Mouse (Mus musculus) heart, embryonic 16.5 days (tissue): ENCODE data around the gene Galnt2. TPM values are rescaled to one million over a fixed set of nuclear protein-coding genes. Genes with fewer than 3 reads are reported as not detected.

Experiments used
- ATAC-seq: fragments of 200-750 bp; cut with Nextera tagmentation; replicated peaks from 2 replicates; pipeline ENCODE4 v1.8.0; 2017; ENCODE audit warnings: moderate number of reproducible peaks; ENCODE audit not compliant: insufficient read depth, low FRiP score; ENCODE audit errors: extremely low read depth
- H3K27ac ChIP-seq: fragments of 300-500 bp; sonication (generic); 2 replicates; pipeline ENCODE4 v1.5.1; 2014; ENCODE audit warnings: mild to moderate bottlenecking, low read length, control low read depth, moderate library complexity
- H3K27me3 ChIP-seq: fragments of 300-500 bp; sonication (generic); 2 replicates; pipeline ENCODE4 v1.6.1; 2014; ENCODE audit warnings: low read length, mixed read lengths; ENCODE audit not compliant: control insufficient read depth, insufficient read depth
- H3K36me3 ChIP-seq: fragments of 300-500 bp; sonication (generic); 2 replicates; pipeline ENCODE4 v1.6.1; 2014; ENCODE audit not compliant: control insufficient read depth, insufficient read depth
- H3K4me1 ChIP-seq: fragments of 300-500 bp; sonication (generic); 2 replicates; pipeline ENCODE4 v1.6.1; 2014; ENCODE audit warnings: low read length, mixed read lengths; ENCODE audit not compliant: control insufficient read depth, insufficient read depth
- H3K4me2 ChIP-seq: fragments of 300-500 bp; sonication (generic); 2 replicates; pipeline ENCODE4 v1.6.1; 2014; ENCODE audit warnings: low read depth, mild to moderate bottlenecking, control low read depth, low read length
- H3K4me3 ChIP-seq: fragments of 300-500 bp; sonication (generic); 2 replicates; pipeline ENCODE4 v1.5.1; 2014; ENCODE audit warnings: mild to moderate bottlenecking, control low read depth, low read length
- H3K9ac ChIP-seq: fragments of 300-500 bp; sonication (generic); 2 replicates; pipeline ENCODE4 v1.6.1; 2014; ENCODE audit warnings: low read length, control low read depth
- H3K9me3 ChIP-seq: fragments of 300-500 bp; sonication (generic); replicated peaks from 2 replicates; pipeline ENCODE4 v1.6.1; 2016; ENCODE audit warnings: low read length; ENCODE audit not compliant: control insufficient read depth
- WGBS: fragments of 180-500 bp; shearing (Covaris S2); extraction: QIAGEN DNeasy Blood & Tissue Kit; methylation state at CpG from one replicate; pipeline ENCODE4 v1.1.7; 2014; 5-methylcytosine and 5-hydroxymethylcytosine counted together
- polyA plus RNA-seq: library from polyadenylated mRNA; unstranded; fragments of >200 nt; fragmentation: Nextera tagmentation; extraction: Ambion mirVana; gene quantifications from 2 replicates; pipeline ENCODE4 v1.2.1, GENCODE M21; 2015

The Galnt2 gene
- polyA plus RNA-seq, 1 experiment from 2014 or later = 35.6 TPM

- H3K27me3 ChIP-seq = no peaks in the 10 kb centered on the region
- H3K36me3 ChIP-seq = no peaks in the 10 kb centered on the region
- no peak overlapping the region for H3K27ac ChIP-seq
- H3K9ac ChIP-seq = no peak overlapping the region
- peaks cover 9% of the 10 kb centered on the region for H3K4me1 ChIP-seq
- ATAC-seq = no peak
- WGBS = 93% methylated on average over 12 of the region's 12 CpGs
- no peaks in the 10 kb centered on the region for H3K9me3 ChIP-seq
- H3K4me3 ChIP-seq = no peak overlapping the region
- no peak overlapping the region for H3K4me2 ChIP-seq
These were observed 145.2 kb downstream of the Galnt2 start for GRCm38 (mm10) chr8:124376406-124376805.

- H3K4me3 ChIP-seq = no peak overlapping the region
- peaks cover 9% of the 10 kb centered on the region for H3K4me1 ChIP-seq
- H3K4me2 ChIP-seq = no peak overlapping the region
- 54% methylated on average over 6 of the region's 6 CpGs for WGBS
- no peaks in the 10 kb centered on the region for H3K36me3 ChIP-seq
- H3K9ac ChIP-seq = no peak overlapping the region
- H3K27me3 ChIP-seq = no peaks in the 10 kb centered on the region
- ATAC-seq = no peak
- no peaks in the 10 kb centered on the region for H3K9me3 ChIP-seq
- H3K27ac ChIP-seq = no peak overlapping the region
These were observed 148.1 kb downstream of the Galnt2 start for GRCm38 (mm10) chr8:124379289-124379688.

DNA sequence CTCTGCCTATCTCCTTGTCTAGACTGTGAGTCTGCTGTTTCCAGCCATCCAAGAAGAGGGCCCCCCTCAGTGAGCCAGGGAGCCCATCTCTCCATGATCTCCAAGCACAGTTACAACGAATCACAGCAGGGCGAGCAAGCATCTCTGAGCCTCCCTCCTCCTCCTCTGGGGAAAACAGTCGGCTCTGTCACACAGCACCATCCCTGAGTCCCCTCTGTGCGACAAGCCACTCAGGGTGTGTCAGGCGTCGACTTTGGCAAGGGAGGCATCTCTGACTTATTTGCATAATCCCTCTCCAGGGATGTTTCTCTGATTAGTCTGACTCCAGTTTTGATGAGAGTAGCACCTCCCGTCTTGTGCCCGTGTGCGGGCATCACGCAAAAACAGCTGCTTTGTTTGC is 151.0 kb downstream of the Galnt2 start:
- H3K9ac ChIP-seq = no peak overlapping the region
- H3K27me3 ChIP-seq = no peaks in the 10 kb centered on the region
- no peaks in the 10 kb centered on the region for H3K9me3 ChIP-seq
- no peak for ATAC-seq
- WGBS = 54% methylated on average over 10 of the region's 10 CpGs
- no peak overlapping the region for H3K4me3 ChIP-seq
- no peaks in the 10 kb centered on the region for H3K4me1 ChIP-seq
- no peak overlapping the region for H3K27ac ChIP-seq
- H3K4me2 ChIP-seq = no peak overlapping the region
- no peaks in the 10 kb centered on the region for H3K36me3 ChIP-seq

DNA sequence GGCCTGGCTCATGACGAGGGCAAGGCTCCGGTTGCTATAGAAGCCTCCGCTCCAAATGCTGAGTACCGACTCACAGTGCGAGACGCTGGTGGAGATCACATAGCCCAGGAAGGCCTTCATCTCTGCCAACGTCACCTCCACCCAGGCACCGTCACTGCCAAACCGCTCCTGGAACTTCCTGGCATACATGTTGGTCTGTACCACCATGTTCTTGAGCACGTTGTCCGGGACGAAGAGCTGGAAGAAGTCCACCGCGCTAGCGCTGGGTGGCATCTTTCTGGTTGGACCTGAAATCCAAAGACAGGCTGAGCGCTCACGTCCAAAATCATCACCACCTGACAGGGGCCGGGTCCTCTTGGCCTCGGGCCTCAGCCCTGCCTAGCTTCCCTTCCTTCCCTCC is 153.1 kb downstream of the Galnt2 start:
- Histone ChIP-seq H3K9me3 (no peaks in the 10 kb centered on the region), H3K4me3 (no peak overlapping the region), H3K36me3 (no peaks in the 10 kb centered on the region), H3K9ac (no peak overlapping the region), H3K27me3 (no peaks in the 10 kb centered on the region), H3K27ac (no peak overlapping the region), H3K4me1 (no peaks in the 10 kb centered on the region), H3K4me2 (no peak overlapping the region)
- no peak for ATAC-seq
- 89% methylated on average over 19 of the region's 19 CpGs for WGBS

- Histone ChIP-seq H3K27ac (no peak overlapping the region), H3K4me1 (no peaks in the 10 kb centered on the region), H3K27me3 (no peaks in the 10 kb centered on the region), H3K36me3 (no peaks in the 10 kb centered on the region), H3K4me3 (no peak overlapping the region), H3K9me3 (peaks cover 3% of the 10 kb centered on the region; the same call in 1 of the 2 replicates), H3K4me2 (no peak overlapping the region), H3K9ac (no peak overlapping the region)
- 80% methylated on average over 23 of the region's 23 CpGs for whole genome bisulfite sequencing
- no peak for ATAC-seq
These were observed 155.2 kb downstream of the Galnt2 start for GRCm38 (mm10) chr8:124386225-124386899.

DNA sequence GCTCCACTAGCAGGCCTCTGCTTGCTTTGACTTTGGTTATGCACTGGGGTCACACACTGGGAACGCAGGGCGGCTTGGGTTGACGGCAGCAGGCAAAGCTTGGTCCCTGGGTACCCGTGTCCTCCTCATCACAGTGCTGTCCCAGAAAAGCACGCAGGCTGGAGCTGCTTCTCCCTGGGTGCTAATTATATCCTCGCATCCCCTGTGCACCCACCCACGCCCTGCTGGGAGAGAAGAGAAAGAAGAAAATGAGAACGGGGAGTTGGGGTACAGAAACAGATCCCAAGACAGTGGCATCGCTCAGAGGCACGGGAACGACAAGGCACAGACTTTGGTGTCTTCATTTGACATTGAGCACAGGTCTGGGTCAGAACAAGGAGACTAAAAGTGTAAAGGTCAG is 158.3 kb downstream of the Galnt2 start:
- H3K4me1 ChIP-seq = no peaks in the 10 kb centered on the region
- H3K4me3 ChIP-seq = no peak overlapping the region
- H3K27ac ChIP-seq = no peak overlapping the region
- H3K9me3 ChIP-seq = peaks cover 3% of the 10 kb centered on the region; the same call in 1 of the 2 replicates
- 74% methylated on average over 11 of the region's 11 CpGs for WGBS
- no peak overlapping the region for H3K9ac ChIP-seq
- ATAC-seq = no peak
- no peaks in the 10 kb centered on the region for H3K27me3 ChIP-seq
- H3K36me3 ChIP-seq = no peaks in the 10 kb centered on the region
- no peak overlapping the region for H3K4me2 ChIP-seq

DNA sequence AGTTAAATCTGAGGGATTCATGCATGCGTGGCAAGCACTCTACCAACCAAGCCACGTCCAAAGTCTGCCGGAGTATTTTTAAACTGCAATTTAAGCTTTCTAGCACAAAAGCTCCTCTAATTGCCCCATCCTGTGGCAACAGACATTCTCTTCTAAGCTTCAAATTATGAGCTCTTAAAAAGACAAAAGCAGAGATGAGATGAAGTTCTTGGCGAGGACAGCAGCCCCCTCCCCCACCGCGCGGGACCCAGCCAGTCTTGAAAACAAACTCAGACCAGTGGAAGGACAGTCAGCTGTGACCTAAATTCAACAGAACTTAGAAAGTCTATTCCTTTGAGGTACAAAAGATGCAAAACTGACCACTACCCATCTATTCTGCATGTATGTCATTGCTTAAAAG is 160.0 kb downstream of the Galnt2 start:
- peaks cover 3% of the 10 kb centered on the region; the same call in 1 of the 2 replicates for H3K9me3 ChIP-seq
- 83% methylated on average over 7 of the region's 7 CpGs for WGBS
- ATAC-seq = no peak
- no peak overlapping the region for H3K4me2 ChIP-seq
- no peak overlapping the region for H3K27ac ChIP-seq
- no peaks in the 10 kb centered on the region for H3K36me3 ChIP-seq
- no peak overlapping the region for H3K9ac ChIP-seq
- H3K27me3 ChIP-seq = no peaks in the 10 kb centered on the region
- no peak overlapping the region for H3K4me3 ChIP-seq
- no peaks in the 10 kb centered on the region for H3K4me1 ChIP-seq

GRCm38 (mm10) chr8:124392271-124393012 is 161.3 kb downstream of the Galnt2 start:
- H3K4me1 ChIP-seq = no peaks in the 10 kb centered on the region
- H3K4me2 ChIP-seq = no peak overlapping the region
- H3K4me3 ChIP-seq = no peak overlapping the region
- 60% methylated on average over 10 of the region's 10 CpGs for WGBS
- no peak for ATAC-seq
- H3K9ac ChIP-seq = no peak overlapping the region
- H3K9me3 ChIP-seq = peaks cover 3% of the 10 kb centered on the region; the same call in 1 of the 2 replicates
- no peak overlapping the region for H3K27ac ChIP-seq
- no peaks in the 10 kb centered on the region for H3K36me3 ChIP-seq
- no peaks in the 10 kb centered on the region for H3K27me3 ChIP-seq

GRCm38 (mm10) chr8:124393013-124393412 is 161.8 kb downstream of the Galnt2 start:
- H3K4me2 ChIP-seq = no peak overlapping the region
- H3K4me1 ChIP-seq = no peaks in the 10 kb centered on the region
- WGBS = 80% methylated on average over 5 of the region's 5 CpGs
- no peaks in the 10 kb centered on the region for H3K36me3 ChIP-seq
- peaks cover 3% of the 10 kb centered on the region; the same call in 1 of the 2 replicates for H3K9me3 ChIP-seq
- no peak for ATAC-seq
- no peaks in the 10 kb centered on the region for H3K27me3 ChIP-seq
- H3K27ac ChIP-seq = no peak overlapping the region
- no peak overlapping the region for H3K9ac ChIP-seq
- H3K4me3 ChIP-seq = no peak overlapping the region
